Mouse (Mus musculus): ENCODE results near the gene Pigs. TPM values are rescaled to one million over a fixed set of nuclear protein-coding genes. Genes with fewer than 3 reads are reported as not detected.

Gene Pigs
- polyA plus RNA-seq, 1 experiment from 2014 or later: 100 TPM

DNA sequence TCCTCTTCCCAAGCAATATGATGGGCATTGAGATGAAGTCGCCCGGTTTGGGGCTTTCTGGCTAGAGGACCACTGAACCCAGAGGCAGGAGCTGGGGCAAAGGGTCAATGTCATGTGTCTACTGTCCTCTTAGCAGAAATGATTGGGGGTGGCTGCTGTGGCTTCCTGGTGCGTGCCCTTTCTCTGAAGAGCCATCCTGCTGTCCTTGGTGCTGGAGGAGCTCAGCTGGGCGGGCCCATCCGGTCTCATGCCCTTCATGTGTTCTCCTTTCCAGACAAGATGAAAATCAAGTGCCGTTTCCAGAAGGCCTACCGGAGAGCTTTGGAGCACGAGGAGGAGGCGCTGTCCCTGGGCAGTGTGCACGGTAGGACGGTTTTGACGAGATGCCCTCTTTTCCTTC is 4.5 kb downstream of the Pigs start:
- no peak overlapping the region for H3K4me2 ChIP-seq (replicated peaks; ENCODE audit: low read depth, low read length)
- no peaks in the 10 kb centered on the region for H3K27me3 ChIP-seq (ENCODE audit: insufficient read depth, low read length)
- WGBS: 90% methylated on average over 12 of the region's 12 CpGs
- no peak for ATAC-seq (ENCODE audit: low FRiP score, low TSS enrichment)
- H3K4me1 ChIP-seq (ENCODE audit: insufficient read depth, low read length): peaks cover 7% of the 10 kb centered on the region; the same call in 1 of the 2 replicates
- H3K27ac ChIP-seq (ENCODE audit: low read length): no peak overlapping the region
- H3K9me3 ChIP-seq (ENCODE audit: low read length): no peaks in the 10 kb centered on the region
- peaks cover 11% of the 10 kb centered on the region for H3K36me3 ChIP-seq (ENCODE audit: insufficient read depth, low read length)
- no peak overlapping the region for H3K4me3 ChIP-seq (ENCODE audit: low read length)
- no peak overlapping the region for H3K9ac ChIP-seq (replicated peaks; ENCODE audit: low read length)

DNA sequence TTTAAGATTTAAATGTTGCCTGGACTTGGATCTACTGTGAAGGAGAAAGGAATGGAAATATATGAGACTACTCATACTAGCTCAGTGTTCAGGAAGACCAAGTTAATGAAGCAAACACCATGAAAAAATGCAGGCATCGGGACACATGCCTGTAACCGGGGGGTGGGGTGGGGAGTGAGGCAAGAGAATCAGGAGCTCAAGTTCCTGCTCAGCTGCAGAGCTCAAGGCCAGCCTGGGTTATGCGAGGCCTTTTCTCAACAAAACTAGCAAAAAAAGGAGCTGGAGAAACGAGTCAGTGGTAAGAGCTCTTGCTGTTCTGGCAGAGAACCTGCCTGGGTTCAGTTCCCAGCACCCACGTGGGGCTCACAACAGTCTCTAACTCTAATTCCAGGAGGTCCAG is 5.8 kb downstream of the Pigs start:
- 73% methylated on average over 5 of the region's 5 CpGs for WGBS
- no peak for ATAC-seq (ENCODE audit: low FRiP score, low TSS enrichment)

DNA sequence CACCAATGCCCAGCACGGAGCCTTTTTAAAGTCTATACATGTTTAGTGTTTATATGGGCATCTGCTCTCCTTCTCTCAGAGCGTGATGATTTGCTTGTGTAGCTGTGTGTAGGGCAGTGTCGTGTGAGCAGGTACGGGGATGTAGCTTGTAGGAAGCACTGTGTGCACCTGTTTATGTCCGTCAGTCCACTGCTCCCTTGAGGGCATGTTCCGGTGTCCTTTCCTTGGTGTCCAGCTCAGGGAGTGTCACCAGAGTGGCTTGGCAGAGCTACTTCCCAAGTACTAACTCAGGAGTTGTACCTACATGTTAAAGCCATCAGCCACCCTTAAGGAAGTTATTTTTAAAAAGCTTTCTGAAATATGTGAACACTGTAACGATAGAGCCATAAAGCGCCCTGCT is 8.8 kb downstream of the Pigs start:
- 93% methylated on average over 8 of the region's 8 CpGs for WGBS
- H3K36me3 ChIP-seq (ENCODE audit: insufficient read depth, low read length): peaks cover 18% of the 10 kb centered on the region
- no peak overlapping the region for H3K27ac ChIP-seq (ENCODE audit: low read length)
- no peak overlapping the region for H3K4me2 ChIP-seq (replicated peaks; ENCODE audit: low read depth, low read length)
- no peak overlapping the region for H3K9ac ChIP-seq (replicated peaks; ENCODE audit: low read length)
- ATAC-seq (ENCODE audit: low FRiP score, low TSS enrichment): no peak
- no peak overlapping the region for H3K4me3 ChIP-seq (ENCODE audit: low read length)
- H3K9me3 ChIP-seq (ENCODE audit: low read length): no peaks in the 10 kb centered on the region
- no peaks in the 10 kb centered on the region for H3K4me1 ChIP-seq (ENCODE audit: insufficient read depth, low read length)
- no peaks in the 10 kb centered on the region for H3K27me3 ChIP-seq (ENCODE audit: insufficient read depth, low read length)

More for the DNA sequence above, 5.8 kb downstream of the Pigs start:
- peaks cover 12% of the 10 kb centered on the region for H3K36me3 ChIP-seq (ENCODE audit: insufficient read depth, low read length)
- no peaks in the 10 kb centered on the region for H3K9me3 ChIP-seq (ENCODE audit: low read length)
- H3K4me1 ChIP-seq (ENCODE audit: insufficient read depth, low read length): peaks cover 5% of the 10 kb centered on the region; the same call in 1 of the 2 replicates
- no peaks in the 10 kb centered on the region for H3K27me3 ChIP-seq (ENCODE audit: insufficient read depth, low read length)
- H3K4me2 ChIP-seq (replicated peaks; ENCODE audit: low read depth, low read length): no peak overlapping the region
- H3K9ac ChIP-seq (replicated peaks; ENCODE audit: low read length): no peak overlapping the region
- H3K4me3 ChIP-seq (ENCODE audit: low read length): no peak overlapping the region
- no peak overlapping the region for H3K27ac ChIP-seq (ENCODE audit: low read length)

DNA sequence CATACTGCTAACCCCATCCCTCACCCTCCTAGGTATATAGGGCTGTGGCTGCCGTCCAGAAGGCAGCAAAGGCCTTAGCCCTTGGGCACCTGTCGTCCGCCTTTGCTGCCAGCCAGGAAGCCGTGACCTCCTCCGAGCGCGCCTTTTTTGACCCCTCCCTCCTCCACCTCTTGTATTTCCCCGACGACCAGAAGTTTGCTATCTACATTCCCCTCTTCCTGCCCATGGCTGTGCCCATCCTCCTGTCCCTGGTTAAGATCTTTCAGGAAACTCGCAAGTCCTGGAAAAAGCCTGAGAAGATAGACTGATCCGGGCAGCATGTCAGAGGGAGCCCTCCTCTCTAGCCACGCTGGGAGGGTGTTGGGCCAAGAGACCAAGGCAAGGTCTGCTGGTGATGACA is 13.5 kb downstream of the Pigs start:
- 73% methylated on average over 12 of the region's 12 CpGs for WGBS
- Histone ChIP-seq H3K4me2 (replicated peaks; ENCODE audit: low read depth, low read length) (no peak overlapping the region), H3K27ac (ENCODE audit: low read length) (no peak overlapping the region), H3K36me3 (ENCODE audit: insufficient read depth, low read length) (peaks cover 10% of the 10 kb centered on the region), H3K4me3 (ENCODE audit: low read length) (no peak overlapping the region), H3K27me3 (ENCODE audit: insufficient read depth, low read length) (no peaks in the 10 kb centered on the region), H3K9ac (replicated peaks; ENCODE audit: low read length) (no peak overlapping the region), H3K9me3 (ENCODE audit: low read length) (no peaks in the 10 kb centered on the region), H3K4me1 (ENCODE audit: insufficient read depth, low read length) (peaks cover 28% of the 10 kb centered on the region)
- no peak for ATAC-seq (ENCODE audit: low FRiP score, low TSS enrichment)

DNA sequence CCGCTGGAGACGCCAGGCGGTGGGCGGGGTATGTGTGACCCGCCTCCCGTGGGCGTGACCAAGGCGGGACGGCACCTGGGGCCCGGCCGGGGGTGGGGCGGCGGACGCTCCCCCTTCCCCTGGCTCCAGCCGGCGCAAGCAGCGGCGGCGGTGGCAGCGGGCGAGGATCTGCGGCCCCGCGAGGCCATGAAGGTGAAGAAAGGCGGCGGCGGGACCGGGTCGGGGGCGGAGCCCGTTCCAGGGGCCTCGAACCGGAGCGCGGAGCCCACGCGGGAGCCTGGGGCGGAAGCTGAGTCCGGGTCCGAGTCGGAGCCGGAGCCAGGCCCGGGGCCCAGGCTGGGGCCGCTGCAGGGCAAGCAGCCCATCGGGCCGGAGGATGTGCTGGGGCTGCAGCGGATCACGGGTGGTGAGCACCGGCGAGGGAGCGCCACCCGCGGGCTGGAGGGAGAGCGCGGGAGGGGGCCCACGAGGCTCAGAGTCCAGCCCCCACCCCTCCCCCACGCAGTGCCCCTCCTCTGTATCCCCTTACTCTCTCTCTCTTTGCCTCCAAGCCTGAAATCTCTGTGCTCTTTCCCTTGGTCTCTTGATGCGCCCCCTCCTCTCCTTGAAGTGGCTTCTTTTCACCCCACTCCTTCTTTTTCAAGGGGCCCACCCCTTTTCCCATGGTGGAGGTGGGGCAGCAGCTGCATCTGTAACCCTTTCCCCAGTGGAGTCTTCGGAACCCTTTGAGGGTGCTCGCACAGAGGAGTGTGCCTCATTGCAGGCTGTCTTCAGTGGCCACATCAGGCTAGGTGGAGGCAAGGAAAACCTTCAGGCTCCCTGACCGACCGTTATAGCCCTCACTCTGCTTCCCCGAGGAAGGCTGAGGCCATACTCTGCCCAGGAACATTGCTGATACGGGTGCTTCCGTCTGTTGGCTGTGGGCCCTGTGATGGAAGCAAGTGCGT is 15.4 kb downstream of the Pigs start, which contains the start of gene Unc119:
Unc119 (plus strand) TSS at position 102 of the 947 bp plus-strand sequence.
- H3K27me3 ChIP-seq (ENCODE audit: insufficient read depth, low read length): no peaks in the 10 kb centered on the region
- H3K27ac ChIP-seq (ENCODE audit: low read length): peak within 1 kb of the TSS; percentile 67
- H3K36me3 ChIP-seq (ENCODE audit: insufficient read depth, low read length): peaks cover 11% of the 10 kb centered on the region; the same call in 1 of the 2 replicates
- under 1% methylated on average over 60 of the region's 66 CpGs for WGBS
- peak within 1 kb of the TSS; percentile 77 for H3K9ac ChIP-seq (replicated peaks; ENCODE audit: low read length)
- H3K4me3 ChIP-seq (ENCODE audit: low read length): peak within 1 kb of the TSS; percentile 75
- H3K4me2 ChIP-seq (replicated peaks; ENCODE audit: low read depth, low read length): peak within 1 kb of the TSS; percentile 80
- H3K4me1 ChIP-seq (ENCODE audit: insufficient read depth, low read length): peaks cover 31% of the 10 kb centered on the region
- ATAC-seq (ENCODE audit: low FRiP score, low TSS enrichment): peak; percentile 73
- no peaks in the 10 kb centered on the region for H3K9me3 ChIP-seq (ENCODE audit: low read length)

DNA sequence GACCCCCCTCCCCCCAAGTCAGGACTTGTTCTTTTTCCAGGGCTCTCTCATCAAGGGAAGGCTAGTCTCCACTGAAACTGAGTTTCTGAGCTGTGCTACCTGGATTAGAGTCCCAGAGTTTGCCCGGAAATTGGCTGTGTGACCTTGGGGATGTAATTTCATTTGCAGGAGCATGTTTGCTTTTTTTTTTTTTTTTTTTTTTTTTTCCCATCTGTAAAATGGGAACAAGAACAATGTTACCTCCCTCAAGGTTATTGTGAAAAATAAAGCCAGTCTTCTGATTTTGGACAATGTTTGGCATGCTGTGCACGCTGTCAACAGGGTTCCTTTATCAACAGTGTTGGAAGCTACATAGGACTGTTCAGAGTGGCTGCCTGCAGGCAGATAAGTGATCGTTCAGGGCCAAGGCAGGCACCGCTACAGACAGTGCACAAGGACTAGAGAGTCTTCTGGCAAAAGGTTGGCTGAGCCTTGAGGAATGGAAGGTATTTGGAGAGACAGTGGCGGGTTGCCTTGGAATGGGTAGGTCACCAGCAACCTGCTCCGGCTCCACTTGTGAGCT is 16.2 kb downstream of the Pigs start:
- H3K27me3 ChIP-seq (ENCODE audit: insufficient read depth, low read length): no peaks in the 10 kb centered on the region
- no peaks in the 10 kb centered on the region for H3K9me3 ChIP-seq (ENCODE audit: low read length)
- peak overlapping the region; percentile 75 for H3K4me3 ChIP-seq (ENCODE audit: low read length)
- 76% methylated on average over 6 of the region's 6 CpGs for WGBS
- peak overlapping the region; percentile 80 for H3K4me2 ChIP-seq (replicated peaks; ENCODE audit: low read depth, low read length)
- H3K27ac ChIP-seq (ENCODE audit: low read length): no peak overlapping the region; the same call in 1 of the 2 replicates
- H3K9ac ChIP-seq (replicated peaks; ENCODE audit: low read length): peak overlapping the region; percentile 77
- peaks cover 10% of the 10 kb centered on the region; the same call in 1 of the 2 replicates for H3K36me3 ChIP-seq (ENCODE audit: insufficient read depth, low read length)
- H3K4me1 ChIP-seq (ENCODE audit: insufficient read depth, low read length): peaks cover 31% of the 10 kb centered on the region
- ATAC-seq (ENCODE audit: low FRiP score, low TSS enrichment): no peak

DNA sequence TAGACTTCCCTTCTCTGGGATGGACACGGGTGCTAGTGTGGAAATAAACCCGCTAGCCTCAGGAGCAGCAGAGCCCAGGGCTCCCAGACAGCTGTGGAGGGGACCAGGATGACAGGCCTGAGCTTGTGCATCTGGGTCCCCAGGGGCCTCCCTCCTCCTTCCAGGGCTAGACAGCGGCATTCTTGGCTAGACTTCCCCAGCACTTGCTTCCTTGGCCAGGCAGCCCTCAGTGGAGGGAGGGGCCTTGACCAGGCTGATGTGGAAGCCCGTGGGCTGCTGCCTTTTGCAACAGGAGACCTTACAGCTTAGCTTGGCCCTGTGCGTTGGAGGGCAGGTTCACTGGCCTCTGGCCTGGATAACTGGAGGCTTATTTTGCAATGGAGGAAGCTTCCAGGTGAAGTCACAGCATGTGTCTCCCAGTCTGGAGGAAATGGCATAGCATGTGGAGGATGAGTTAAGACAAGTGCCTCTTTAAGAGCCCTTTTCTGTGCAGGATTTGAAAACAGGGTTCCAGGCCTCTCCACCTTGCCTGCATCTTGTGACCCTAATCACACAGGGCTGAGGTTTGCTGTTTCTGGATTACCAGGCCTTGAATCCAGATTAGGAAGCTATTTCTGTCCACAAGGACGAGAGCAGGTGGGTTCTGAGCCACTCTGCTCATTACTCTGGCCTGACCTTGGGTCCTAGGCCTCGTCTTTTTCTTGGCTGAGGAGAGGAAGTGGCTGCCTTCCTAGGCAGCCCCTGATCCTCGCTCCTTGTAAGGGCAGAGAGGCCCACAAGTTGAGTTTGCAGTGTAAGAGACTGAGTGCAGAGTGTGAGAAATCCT is 16.9 kb downstream of the Pigs start:
- Histone ChIP-seq H3K4me2 (replicated peaks; ENCODE audit: low read depth, low read length) (peak overlapping the region; percentile 80; the same call in 1 of the 2 replicates), H3K4me1 (ENCODE audit: insufficient read depth, low read length) (peaks cover 37% of the 10 kb centered on the region), H3K27me3 (ENCODE audit: insufficient read depth, low read length) (no peaks in the 10 kb centered on the region), H3K36me3 (ENCODE audit: insufficient read depth, low read length) (peaks cover 9% of the 10 kb centered on the region; the same call in 1 of the 2 replicates), H3K27ac (ENCODE audit: low read length) (no peak overlapping the region), H3K9me3 (ENCODE audit: low read length) (no peaks in the 10 kb centered on the region), H3K9ac (replicated peaks; ENCODE audit: low read length) (peak overlapping the region; percentile 3; the same call in 1 of the 2 replicates), H3K4me3 (ENCODE audit: low read length) (peak overlapping the region; percentile 75; the same call in 1 of the 2 replicates)
- WGBS: 45% methylated on average over 8 of the region's 8 CpGs
- peak; percentile 22; the same call in 1 of the 2 replicates for ATAC-seq (ENCODE audit: low FRiP score, low TSS enrichment)

DNA sequence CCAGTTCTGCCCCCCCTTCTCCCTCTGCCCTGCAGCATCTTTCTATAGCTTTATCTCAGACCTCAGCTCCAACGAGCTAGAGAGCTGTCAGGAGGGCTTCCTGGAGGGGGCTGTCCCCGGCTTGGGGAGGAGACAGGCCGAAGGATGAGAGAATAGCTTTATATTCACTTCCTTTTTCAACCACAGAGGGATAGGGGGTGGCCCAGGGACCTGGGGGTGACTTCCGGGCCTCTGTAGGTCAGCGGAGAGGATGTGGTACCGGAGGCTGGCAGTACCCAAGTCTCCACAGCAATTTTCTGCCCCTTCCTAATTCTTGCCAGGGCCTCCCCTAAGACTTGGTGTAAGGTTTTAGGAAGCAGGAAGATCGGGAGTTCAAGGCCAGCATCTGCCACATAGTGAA is 17.6 kb downstream of the Pigs start:
- no peak for ATAC-seq (ENCODE audit: low FRiP score, low TSS enrichment)
- no peak overlapping the region for H3K4me3 ChIP-seq (ENCODE audit: low read length)
- H3K27ac ChIP-seq (ENCODE audit: low read length): no peak overlapping the region
- peaks cover 7% of the 10 kb centered on the region; the same call in 1 of the 2 replicates for H3K36me3 ChIP-seq (ENCODE audit: insufficient read depth, low read length)
- 75% methylated on average over 7 of the region's 7 CpGs for WGBS
- H3K27me3 ChIP-seq (ENCODE audit: insufficient read depth, low read length): no peaks in the 10 kb centered on the region
- no peak overlapping the region for H3K9ac ChIP-seq (replicated peaks; ENCODE audit: low read length)
- no peak overlapping the region for H3K4me2 ChIP-seq (replicated peaks; ENCODE audit: low read depth, low read length)
- no peaks in the 10 kb centered on the region for H3K9me3 ChIP-seq (ENCODE audit: low read length)
- H3K4me1 ChIP-seq (ENCODE audit: insufficient read depth, low read length): peaks cover 37% of the 10 kb centered on the region

DNA sequence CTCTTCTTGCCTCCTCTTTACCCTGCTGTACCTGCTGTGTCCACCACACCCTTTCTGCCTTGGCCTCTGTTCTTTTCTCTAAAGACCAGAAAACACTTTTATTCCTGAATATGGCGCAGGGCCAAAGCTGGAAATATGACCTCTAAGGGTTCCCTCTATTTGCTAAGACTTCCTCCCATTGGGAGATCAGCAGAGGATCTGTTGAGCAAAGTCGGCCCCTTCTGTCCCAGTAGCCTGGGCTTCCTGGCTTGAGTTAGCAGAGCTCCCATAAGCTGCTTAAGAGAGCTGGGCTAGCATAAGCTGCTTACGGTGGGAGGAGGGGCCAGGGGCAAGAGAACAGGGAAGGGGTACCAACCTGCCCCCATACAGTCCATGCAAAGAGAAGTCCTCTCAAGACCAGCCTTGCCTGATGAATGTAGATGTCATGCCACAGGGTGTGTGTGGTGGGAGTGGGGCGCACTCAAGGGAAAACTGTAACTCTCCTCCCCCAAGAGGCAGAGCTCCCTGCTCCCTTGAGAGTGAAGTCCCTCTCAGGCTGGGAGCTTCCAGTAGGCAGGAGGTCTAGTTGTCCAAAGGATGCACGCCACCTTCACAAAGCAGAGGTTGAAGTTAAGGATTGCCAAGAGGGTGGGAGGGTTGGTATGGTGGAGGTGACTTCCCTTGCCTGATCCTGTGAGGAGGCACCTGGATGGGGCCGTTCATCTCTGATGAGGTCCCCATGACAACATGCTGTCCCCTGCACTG is 18.3 kb downstream of the Pigs start:
- H3K9ac ChIP-seq (replicated peaks; ENCODE audit: low read length): peak overlapping the region; percentile 23
- no peak overlapping the region for H3K4me3 ChIP-seq (ENCODE audit: low read length)
- no peak overlapping the region for H3K27ac ChIP-seq (ENCODE audit: low read length)
- peaks cover 37% of the 10 kb centered on the region for H3K4me1 ChIP-seq (ENCODE audit: insufficient read depth, low read length)
- no peaks in the 10 kb centered on the region for H3K27me3 ChIP-seq (ENCODE audit: insufficient read depth, low read length)
- 84% methylated on average over 6 of the region's 6 CpGs for WGBS
- peaks cover 7% of the 10 kb centered on the region; the same call in 1 of the 2 replicates for H3K36me3 ChIP-seq (ENCODE audit: insufficient read depth, low read length)
- ATAC-seq (ENCODE audit: low FRiP score, low TSS enrichment): no peak
- H3K4me2 ChIP-seq (replicated peaks; ENCODE audit: low read depth, low read length): no peak overlapping the region
- H3K9me3 ChIP-seq (ENCODE audit: low read length): no peaks in the 10 kb centered on the region

Measured in kidney, embryonic 16.5 days (tissue).